In the genomic region with DNA sequence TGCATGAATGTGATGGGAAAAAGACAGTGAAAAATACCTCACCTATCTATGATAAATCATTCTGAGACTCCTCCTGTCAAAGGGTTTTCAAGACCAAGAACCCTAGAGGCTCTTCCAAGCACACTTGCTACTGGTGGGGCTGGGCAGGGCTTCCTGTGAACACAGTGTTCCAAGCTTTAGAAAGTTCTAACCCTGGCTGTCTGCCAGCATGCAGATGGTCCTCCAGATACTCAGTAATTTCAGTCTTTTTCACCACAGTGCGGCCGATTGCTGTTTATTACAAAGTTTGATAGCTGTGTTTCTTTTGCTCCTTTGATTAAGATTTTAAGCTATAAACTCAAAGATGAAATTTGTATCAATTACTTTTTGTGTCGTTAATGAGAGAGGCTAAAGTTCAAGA, we compare ENCODE assay signal across 10 mouse cellular contexts.
DNase-seq lines count a peak whose midpoint lies in the region; ATAC-seq lines count a peak whose summit lies in the region.
"Had no signal": no experiment of that assay in that cellular context is flagged by ENCODE, and none has a peak within 500 bp of the region (broad histone marks: within the 10 kb centered on the region; RNA-seq: fewer than 3 reads in every experiment).

No protein-coding gene starts in this region.

- H3K4me2 ChIP-seq in embryonic facial prominence, embryonic 14.5 days (ENCODE audit: low read depth, low read length) = no peak overlapping the region

- H3K4me1 ChIP-seq in embryonic facial prominence, embryonic 14.5 days (ENCODE audit: control insufficient read depth, insufficient read depth, low read length) = peaks cover 13% of the 10 kb centered on the region
- peaks cover 16% of the 10 kb centered on the region for H3K4me1 ChIP-seq in embryonic facial prominence, embryonic 10.5 days

- no peaks in the 10 kb centered on the region for H3K27me3 ChIP-seq in embryonic facial prominence, embryonic 14.5 days (replicated peaks; ENCODE audit: control insufficient read depth, insufficient read depth, low read length)
- H3K27me3 ChIP-seq in embryonic facial prominence, embryonic 10.5 days (replicated peaks; ENCODE audit: low read depth, poor library complexity, severe bottlenecking) = no peaks in the 10 kb centered on the region
- H3K27me3 ChIP-seq: CH12.LX; megakaryocyte, embryonic 14.5 days had no signal

- no peak for ATAC-seq in embryonic facial prominence, embryonic 14.5 days (ENCODE audit: low read depth)

- H3K36me3 ChIP-seq in embryonic facial prominence, embryonic 14.5 days (ENCODE audit: control insufficient read depth, insufficient read depth, low read length) = no peaks in the 10 kb centered on the region
- H3K36me3 ChIP-seq in embryonic facial prominence, embryonic 10.5 days (replicated peaks) = no peaks in the 10 kb centered on the region; the same call in 1 of the 2 replicates

- no peak overlapping the region for H3K4me3 ChIP-seq in embryonic facial prominence, embryonic 14.5 days (ENCODE audit: low read depth, low read length)
- no peak overlapping the region for H3K4me3 ChIP-seq in embryonic facial prominence, embryonic 10.5 days
- H3K4me3 ChIP-seq: megakaryocyte, embryonic 14.5 days had no signal

- no peaks in the 10 kb centered on the region for H3K9me3 ChIP-seq in embryonic facial prominence, embryonic 14.5 days (ENCODE audit: control insufficient read depth, low read length)
- no peaks in the 10 kb centered on the region for H3K9me3 ChIP-seq in embryonic facial prominence, embryonic 10.5 days
- H3K9me3 ChIP-seq: megakaryocyte, embryonic 14.5 days had no signal

- H3K27ac ChIP-seq in embryonic facial prominence, embryonic 14.5 days (replicated peaks; ENCODE audit: low read depth, low read length) = no peak overlapping the region
- H3K27ac ChIP-seq in embryonic facial prominence, embryonic 10.5 days (replicated peaks) = no peak overlapping the region

- H3K9ac ChIP-seq in embryonic facial prominence, embryonic 14.5 days (ENCODE audit: low read depth, low read length) = no peak overlapping the region

- WGBS in embryonic facial prominence, embryonic 14.5 days = 40% methylated on average over 3 of the region's 3 CpGs
- WGBS in embryonic facial prominence, embryonic 10.5 days = 87% methylated on average over 3 of the region's 3 CpGs

- intact Hi-C loops in heart, postnatal 14 days (cut with DNase I) = loop anchor here (2.0 to 5.0 kb wide), 4 partner anchors 84 to 384 kb away; a partner anchor contains a TSS

- peak; percentile 88 for DNase-seq in embryonic facial prominence, embryonic 14.5 days (ENCODE audit: low spot score)
- no peak for DNase-seq in embryonic facial prominence, embryonic 10.5 days (ENCODE audit: low spot score)
- peak; percentile 42 for DNase-seq in CD4-positive, CD25-positive, alpha-beta regulatory T cell, adult 2 months (ENCODE audit: low read depth, low spot score)
- peak; percentile 69 to 80 for DNase-seq in cerebellum, postnatal 10 days
- peak; percentile 67 to 78 for DNase-seq in heart, postnatal 14 days
- peak; percentile 44 to 85 for DNase-seq in layer of hippocampus, postnatal 14 days (ENCODE audit: low spot score in 2 of 2)
- DNase-seq in skeletal muscle tissue, adult 2 months (ENCODE audit: low read depth, low spot score) = peak; percentile 81
- DNase-seq in retina, postnatal 1 day = no peak

Comparison
In these comparisons a context has a peak if more than half of its experiments do, and no peak if none do; other contexts are left out.
1. DNase-seq: peak in embryonic facial prominence, embryonic 14.5 days (single experiment), CD4-positive, CD25-positive, alpha-beta regulatory T cell, adult 2 months (single experiment), cerebellum, postnatal 10 days (2 of 2), heart, postnatal 14 days (2 of 2), layer of hippocampus, postnatal 14 days (2 of 2) and skeletal muscle tissue, adult 2 months (single experiment); none in embryonic facial prominence, embryonic 10.5 days (single experiment) and retina, postnatal 1 day (single experiment).